Mouse (Mus musculus) cerebral cortex, adult 2 months (tissue): Measurements from ENCODE around the gene Gm20388.

ENCODE experiments used
- WGBS: fragments of 180-500 bp; shearing (Covaris S2); methylation state at CpG from one replicate; pipeline ENCODE4 v1.1.7; 2018; 5-methylcytosine and 5-hydroxymethylcytosine counted together

The Gm20388 gene

DNA sequence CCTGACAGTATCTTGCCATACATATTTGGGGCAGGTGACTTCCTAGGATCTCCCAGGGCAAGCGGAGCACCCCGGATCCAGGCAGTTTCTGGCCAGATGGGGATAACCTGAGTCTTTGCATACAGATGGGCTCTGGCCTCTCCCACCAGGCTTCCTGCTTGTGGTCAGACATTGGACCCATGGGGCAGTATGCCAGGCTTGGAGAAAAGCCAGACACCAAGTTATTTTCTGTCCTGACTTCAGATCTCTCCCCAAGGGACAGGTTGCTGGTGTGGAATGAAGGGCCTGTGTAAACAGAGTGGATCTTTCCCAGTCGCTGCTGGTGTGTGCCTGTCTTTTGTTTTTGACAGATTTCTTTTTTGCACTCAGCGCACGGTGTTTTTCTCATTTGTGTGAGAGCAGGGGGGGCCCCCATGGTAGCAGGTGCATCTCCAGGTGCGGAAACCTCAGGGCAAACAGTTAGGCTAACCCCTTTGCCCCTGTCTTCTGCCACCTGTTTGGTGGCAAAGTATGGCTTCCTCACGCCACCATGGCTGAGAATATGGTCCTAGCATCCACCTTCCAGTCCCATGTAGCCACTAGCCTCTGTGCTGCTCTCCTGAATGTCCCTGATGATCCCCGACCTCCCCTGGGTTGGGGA, 632.9 kb downstream of the Gm20388 start:
- WGBS, result 77% methylated on average over 8 of the region's 8 CpGs

GRCm38 (mm10) chr8:120544155-120544554, 633.5 kb downstream of the Gm20388 start:
- 95% methylated on average over 5 of the region's 5 CpGs for WGBS

- WGBS, result 56% methylated on average over 9 of the region's 9 CpGs
Measured at GRCm38 (mm10) chr8:120547562-120547961, 636.9 kb downstream of the Gm20388 start.

GRCm38 (mm10) chr8:120548313-120548761, 637.7 kb downstream of the Gm20388 start:
- WGBS, result 50% methylated on average over 16 of the region's 16 CpGs

DNA sequence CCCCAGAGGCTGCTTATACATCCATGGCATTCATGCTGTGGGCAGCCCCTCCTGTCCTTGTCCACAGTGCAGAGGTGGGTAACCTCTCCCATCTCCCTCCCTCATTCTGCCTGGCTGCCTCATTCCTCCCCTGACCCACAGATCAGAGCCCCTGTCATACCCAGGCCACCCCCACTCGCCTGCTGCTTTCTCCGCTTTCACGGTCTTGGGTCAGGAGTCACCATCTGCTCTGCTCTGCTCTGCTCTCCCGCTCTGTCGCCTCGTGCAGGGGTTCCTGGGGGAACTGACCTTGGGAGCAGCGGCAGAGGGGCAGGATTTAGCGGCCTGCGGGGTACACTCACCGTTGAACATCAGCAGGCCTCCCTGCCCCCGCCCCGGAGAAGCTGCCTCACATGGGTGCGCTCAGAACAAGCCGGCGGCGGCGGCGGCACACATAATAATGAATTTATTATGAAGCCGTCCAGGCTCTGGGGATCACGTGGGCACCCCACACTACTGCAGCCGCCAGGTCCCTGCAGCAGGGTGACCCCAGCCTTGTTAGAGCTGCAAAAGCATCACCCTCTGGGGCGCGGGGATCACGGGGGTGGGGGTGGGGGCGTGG, 638.8 kb downstream of the Gm20388 start:
- 26% methylated on average over 25 of the region's 25 CpGs for WGBS

DNA sequence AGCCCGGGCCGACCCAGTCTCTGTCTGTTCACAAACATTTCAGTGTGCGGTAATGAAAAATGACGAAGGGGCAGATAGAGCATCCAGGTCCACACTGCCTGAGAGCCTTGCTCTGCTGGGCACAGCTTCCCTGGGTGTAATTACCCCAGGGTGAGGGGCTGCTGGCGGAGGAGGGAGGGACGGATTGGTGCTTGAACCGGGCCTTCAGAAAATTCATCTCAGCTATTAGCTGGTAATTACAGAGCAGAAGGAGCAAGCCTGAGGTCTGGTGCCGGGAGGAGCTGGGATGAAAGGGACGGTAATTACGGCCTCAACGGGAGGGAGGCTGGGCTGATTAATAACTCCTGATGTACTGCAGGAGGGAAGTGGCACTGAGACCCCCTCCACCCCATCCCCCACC, 639.3 kb downstream of the Gm20388 start:
- 46% methylated on average over 11 of the region's 11 CpGs for WGBS

- WGBS, result 61% methylated on average over 12 of the region's 12 CpGs
Measured at GRCm38 (mm10) chr8:120550430-120550829, 639.8 kb downstream of the Gm20388 start.

- 51% methylated on average over 11 of the region's 11 CpGs for WGBS
Measured at GRCm38 (mm10) chr8:120550937-120551676, 640.5 kb downstream of the Gm20388 start.

- 63% methylated on average over 3 of the region's 3 CpGs for WGBS
Measured at GRCm38 (mm10) chr8:120551677-120551980, 641.0 kb downstream of the Gm20388 start.

DNA sequence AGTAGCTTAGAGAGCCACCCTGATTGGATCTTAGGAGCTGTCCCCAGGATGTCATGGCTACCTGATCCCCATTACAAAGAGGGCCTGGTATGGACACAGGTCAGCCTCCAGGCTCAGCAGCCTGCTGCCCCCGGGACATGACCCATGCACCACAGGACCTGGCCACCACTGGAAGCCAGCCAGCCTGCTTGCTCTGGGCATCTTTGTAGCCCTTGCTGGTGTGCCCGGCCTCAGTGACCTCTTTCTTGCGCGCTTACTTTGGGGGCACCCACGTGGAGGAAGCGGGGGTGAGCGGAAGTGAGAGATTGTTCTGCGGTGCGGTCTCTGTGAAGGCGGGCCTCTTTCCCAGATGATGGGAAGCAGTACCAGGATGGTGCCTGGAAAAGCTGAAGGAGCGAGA, 641.9 kb downstream of the Gm20388 start:
- WGBS, result 65% methylated on average over 11 of the region's 11 CpGs

GRCm38 (mm10) chr8:120553441-120554123, 642.9 kb downstream of the Gm20388 start:
- 90% methylated on average over 24 of the region's 24 CpGs for WGBS

DNA sequence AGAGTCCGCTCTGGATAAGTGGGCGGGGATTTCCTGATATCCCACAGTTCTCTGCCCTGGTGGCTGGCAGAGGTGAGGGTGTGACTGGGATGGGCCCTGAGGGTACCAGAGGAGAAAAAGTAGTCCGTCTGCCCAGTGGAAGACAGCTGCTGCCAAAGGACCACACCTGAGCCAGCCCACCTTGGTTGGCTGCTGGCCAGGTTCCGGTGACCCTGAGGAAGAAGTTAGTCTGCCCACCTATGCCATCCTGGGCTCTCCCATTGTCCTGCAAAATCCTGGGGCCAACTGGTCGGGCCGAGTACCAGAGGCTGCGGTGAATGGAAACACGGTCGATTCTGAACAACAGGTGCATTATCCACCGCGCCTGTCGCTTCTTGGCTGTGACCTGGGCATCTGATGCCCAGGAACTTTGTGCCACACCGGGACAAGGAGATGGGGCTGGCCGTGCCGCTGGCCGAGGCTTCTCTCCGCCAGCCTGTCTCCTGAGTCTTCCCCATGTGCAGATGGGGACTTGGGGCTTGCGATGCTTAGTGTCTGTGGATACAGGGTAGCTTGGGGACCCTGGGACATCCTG, 643.9 kb downstream of the Gm20388 start:
- 89% methylated on average over 18 of the region's 18 CpGs for WGBS

GRCm38 (mm10) chr8:120556198-120556892, 645.7 kb downstream of the Gm20388 start:
- WGBS, result 69% methylated on average over 20 of the region's 20 CpGs

DNA sequence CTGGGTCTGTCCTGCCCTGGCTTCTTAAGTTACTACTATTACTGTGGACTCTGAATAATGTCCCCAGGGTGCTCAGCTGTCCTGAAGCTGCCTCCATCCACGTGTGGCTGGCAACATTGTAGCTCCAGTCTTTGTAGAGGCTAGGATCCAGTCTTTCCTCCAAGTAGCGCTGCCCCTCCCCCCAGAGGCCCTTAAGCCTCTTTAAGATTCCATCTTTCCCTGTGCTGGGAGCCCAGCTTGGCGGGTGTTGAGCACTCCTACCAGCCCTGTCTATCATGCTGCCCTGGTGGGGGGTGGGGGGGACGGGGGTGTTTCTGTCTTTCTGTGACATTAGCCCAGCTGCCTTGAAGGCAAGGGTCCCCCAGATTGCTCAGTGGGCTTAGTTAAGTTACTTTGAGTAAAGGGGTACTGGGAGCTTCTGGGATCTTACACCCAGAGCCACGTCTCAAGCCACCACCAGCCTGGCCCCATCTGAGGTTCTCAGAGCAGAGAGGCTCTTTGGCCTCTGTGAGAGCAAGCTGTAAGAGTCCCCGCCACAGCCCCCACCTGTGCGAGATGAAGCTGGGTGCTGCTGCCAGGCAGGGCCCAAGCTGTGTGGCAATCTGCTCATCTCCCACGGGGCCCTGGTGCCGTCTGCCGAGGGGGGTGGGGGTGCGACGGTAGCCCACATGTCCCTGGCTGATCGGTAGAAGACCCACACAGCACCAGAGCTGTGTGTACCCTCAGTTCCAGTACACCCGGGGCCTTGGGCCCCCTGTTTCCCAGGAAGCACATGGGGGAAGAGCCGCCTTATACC, 646.7 kb downstream of the Gm20388 start:
- 43% methylated on average over 15 of the region's 15 CpGs for WGBS

- 50% methylated on average over 4 of the region's 4 CpGs for WGBS
Measured at GRCm38 (mm10) chr8:120558162-120558561, 647.5 kb downstream of the Gm20388 start.

DNA sequence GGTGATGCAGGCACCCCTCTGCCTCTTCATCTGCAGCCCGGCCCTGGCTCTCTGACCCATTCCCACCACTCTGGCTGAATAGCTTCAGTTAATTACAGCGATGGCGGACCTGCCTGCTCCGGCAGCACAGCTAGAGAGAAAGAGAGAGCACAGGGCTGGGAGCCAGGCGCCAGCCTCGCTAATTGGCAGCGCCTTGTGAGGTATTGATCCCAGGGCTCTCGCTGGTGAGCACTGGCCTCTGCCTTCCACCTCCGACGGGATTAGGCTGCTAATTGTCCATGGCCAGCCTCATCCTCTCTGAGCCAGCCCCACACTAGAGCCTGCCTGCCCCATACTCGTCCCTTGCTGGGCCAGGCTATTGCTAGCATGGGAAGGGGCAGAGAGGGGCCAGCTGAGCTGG, 649.0 kb downstream of the Gm20388 start:
- WGBS, result 68% methylated on average over 11 of the region's 11 CpGs

DNA sequence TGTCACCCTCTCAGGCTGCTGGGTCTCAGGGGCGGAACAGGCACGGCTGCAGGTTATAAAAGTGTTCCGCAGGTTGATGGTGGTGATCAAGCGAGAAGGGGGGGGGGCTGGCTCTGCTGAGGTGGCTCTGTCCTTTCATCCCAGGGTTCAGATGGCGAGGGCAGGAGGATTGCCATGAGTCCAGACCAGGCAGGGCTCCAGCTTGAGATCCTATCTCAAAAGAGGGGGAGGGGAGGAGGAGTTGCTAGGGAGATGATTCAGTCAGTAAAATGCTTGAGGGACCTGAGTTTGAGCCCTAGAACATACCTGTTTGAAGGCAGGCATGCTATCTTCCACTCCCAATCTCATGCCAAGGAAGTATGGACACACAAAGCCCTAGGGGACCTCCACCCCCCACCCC, 649.9 kb downstream of the Gm20388 start:
- WGBS, result 91% methylated on average over 5 of the region's 5 CpGs

- 79% methylated on average over 22 of the region's 22 CpGs for WGBS
Measured at GRCm38 (mm10) chr8:120561539-120562435, 651.1 kb downstream of the Gm20388 start.

DNA sequence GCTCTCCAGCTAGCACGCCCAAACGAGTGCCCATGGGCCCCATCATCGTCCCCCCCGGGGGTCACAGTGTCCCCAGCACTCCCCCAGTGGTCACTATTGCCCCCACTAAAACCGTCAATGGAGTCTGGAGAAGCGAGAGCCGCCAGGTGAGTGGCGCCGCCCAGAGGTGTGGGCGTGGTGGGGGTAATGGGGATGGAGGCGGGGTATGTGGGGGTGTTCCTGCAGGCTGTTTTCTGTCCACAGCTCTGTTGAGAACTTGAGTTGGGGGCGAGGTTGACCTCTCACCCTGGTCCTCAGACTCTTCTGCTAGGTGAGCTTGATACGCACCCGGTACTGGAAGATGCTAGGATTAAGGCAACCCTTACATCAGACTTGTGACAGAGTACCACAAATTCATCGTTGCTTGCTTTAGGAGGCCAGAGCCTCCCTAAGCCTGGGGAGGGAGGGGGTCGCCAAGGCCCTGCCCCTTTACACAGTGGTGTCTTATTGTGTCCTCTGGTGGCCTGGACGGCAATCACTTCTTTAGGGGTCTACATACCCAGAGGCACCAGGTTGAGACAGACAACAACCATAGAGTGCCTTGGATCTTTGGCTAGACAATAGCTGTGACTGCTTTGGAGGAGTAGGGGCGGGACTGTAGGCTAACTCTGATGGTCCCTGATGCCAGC, 652.2 kb downstream of the Gm20388 start:
- WGBS, result 83% methylated on average over 18 of the region's 18 CpGs
